Mouse (Mus musculus): ENCODE results near the gene Atp8b4. TPM values are rescaled to one million over a fixed set of nuclear protein-coding genes. Genes with fewer than 3 reads are reported as not detected.

The Atp8b4 gene
- polyA plus RNA-seq, 1 experiment from 2014 or later = 0.93 TPM

DNA sequence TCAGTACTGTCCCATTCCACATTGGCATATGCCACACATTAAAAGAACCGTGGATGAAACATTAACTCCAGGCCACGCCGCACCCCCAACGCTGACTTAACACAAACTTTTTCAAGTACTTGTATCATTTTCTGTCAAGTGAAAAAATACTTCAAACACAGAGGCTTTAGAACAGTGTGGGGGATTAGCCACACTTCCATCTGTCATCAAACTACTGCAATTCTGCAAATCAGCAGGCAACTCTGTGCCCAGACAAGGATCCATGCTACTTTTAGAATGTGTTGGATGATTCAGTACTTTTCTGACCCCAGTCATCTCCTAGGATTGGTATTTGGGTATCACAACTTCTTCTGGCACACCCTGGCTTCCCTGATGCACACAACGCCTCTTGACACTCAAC, 212.5 kb downstream of the Atp8b4 start:
- no peaks in the 10 kb centered on the region for H3K4me1 ChIP-seq
- H3K27me3 ChIP-seq = no peaks in the 10 kb centered on the region
- no peaks in the 10 kb centered on the region for H3K9me3 ChIP-seq

GRCm38 (mm10) chr2:126286420-126286819, 214.1 kb downstream of the Atp8b4 start:
- no peaks in the 10 kb centered on the region for H3K36me3 ChIP-seq (replicated peaks)
- H3K27ac ChIP-seq = no peak overlapping the region
- H3K4me2 ChIP-seq = no peak overlapping the region
- H3K9ac ChIP-seq = no peak overlapping the region
- ATAC-seq (ENCODE audit: low FRiP score) = no peak
- H3K4me1 ChIP-seq = no peaks in the 10 kb centered on the region
- WGBS = 83% methylated on average over 7 of the region's 7 CpGs
- H3K4me3 ChIP-seq (replicated peaks) = no peak overlapping the region
- H3K9me3 ChIP-seq = no peaks in the 10 kb centered on the region
- H3K27me3 ChIP-seq = no peaks in the 10 kb centered on the region

More for the DNA sequence above, 212.5 kb downstream of the Atp8b4 start:
- no peak overlapping the region for H3K4me3 ChIP-seq (replicated peaks)
- H3K4me2 ChIP-seq = no peak overlapping the region
- no peak for ATAC-seq (ENCODE audit: low FRiP score)
- no peak overlapping the region for H3K9ac ChIP-seq
- 93% methylated on average over 5 of the region's 5 CpGs for WGBS
- no peak overlapping the region for H3K27ac ChIP-seq
- H3K36me3 ChIP-seq (replicated peaks) = no peaks in the 10 kb centered on the region

- H3K27ac ChIP-seq = no peak overlapping the region
- ATAC-seq (ENCODE audit: low FRiP score) = no peak
- no peak overlapping the region for H3K9ac ChIP-seq
- no peaks in the 10 kb centered on the region for H3K27me3 ChIP-seq
- no peaks in the 10 kb centered on the region for H3K9me3 ChIP-seq
- H3K4me2 ChIP-seq = no peak overlapping the region
- H3K36me3 ChIP-seq (replicated peaks) = no peaks in the 10 kb centered on the region
- 85% methylated on average over 6 of the region's 6 CpGs for WGBS
- H3K4me3 ChIP-seq (replicated peaks) = no peak overlapping the region
- no peaks in the 10 kb centered on the region for H3K4me1 ChIP-seq
These were observed 216.4 kb downstream of the Atp8b4 start for GRCm38 (mm10) chr2:126284071-126284470.

- WGBS = 78% methylated on average over 3 of the region's 3 CpGs
- H3K4me1 ChIP-seq = no peaks in the 10 kb centered on the region
- no peak overlapping the region for H3K9ac ChIP-seq
- no peaks in the 10 kb centered on the region for H3K27me3 ChIP-seq
- H3K9me3 ChIP-seq = no peaks in the 10 kb centered on the region
- ATAC-seq (ENCODE audit: low FRiP score) = no peak
- H3K27ac ChIP-seq = no peak overlapping the region
- no peak overlapping the region for H3K4me3 ChIP-seq (replicated peaks)
- H3K4me2 ChIP-seq = no peak overlapping the region
- H3K36me3 ChIP-seq (replicated peaks) = no peaks in the 10 kb centered on the region
These were observed 217.4 kb downstream of the Atp8b4 start for GRCm38 (mm10) chr2:126283086-126283485.

DNA sequence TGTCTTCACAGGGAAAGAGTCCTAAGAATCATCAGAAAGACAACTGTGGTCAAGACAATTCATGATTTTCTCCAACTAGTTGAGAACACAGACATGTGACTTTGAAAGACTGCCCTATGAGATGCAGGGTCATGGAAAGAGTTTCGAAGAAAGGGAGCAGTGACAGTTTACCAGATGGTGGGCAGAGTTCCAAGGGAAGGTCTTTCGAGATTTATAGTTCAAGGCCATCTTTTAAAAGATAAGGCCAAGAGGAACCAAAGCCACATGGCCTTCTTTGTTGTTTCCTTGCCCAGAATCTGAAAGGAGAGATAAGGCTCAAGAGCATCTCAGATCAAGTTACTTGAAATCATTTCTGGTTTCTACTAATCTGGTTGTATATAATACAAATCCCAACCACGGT, 225.0 kb downstream of the Atp8b4 start:
- Histone ChIP-seq H3K27me3 (no peaks in the 10 kb centered on the region), H3K4me1 (no peaks in the 10 kb centered on the region), H3K9ac (no peak overlapping the region), H3K27ac (no peak overlapping the region), H3K36me3 (replicated peaks) (no peaks in the 10 kb centered on the region), H3K4me2 (no peak overlapping the region), H3K4me3 (replicated peaks) (no peak overlapping the region), H3K9me3 (no peaks in the 10 kb centered on the region)
- WGBS = 87% methylated on average over 3 of the region's 3 CpGs
- ATAC-seq (ENCODE audit: low FRiP score) = no peak

- no peak overlapping the region for H3K4me3 ChIP-seq (replicated peaks)
- no peak overlapping the region for H3K9ac ChIP-seq
- H3K4me1 ChIP-seq = no peaks in the 10 kb centered on the region
- no peak overlapping the region for H3K27ac ChIP-seq
- no peak for ATAC-seq (ENCODE audit: low FRiP score)
- H3K36me3 ChIP-seq (replicated peaks) = no peaks in the 10 kb centered on the region
- H3K27me3 ChIP-seq = no peaks in the 10 kb centered on the region
- 78% methylated on average over 3 of the region's 3 CpGs for WGBS
- no peaks in the 10 kb centered on the region for H3K9me3 ChIP-seq
- H3K4me2 ChIP-seq = no peak overlapping the region
These were observed 225.6 kb downstream of the Atp8b4 start for GRCm38 (mm10) chr2:126274826-126275405.

GRCm38 (mm10) chr2:126274311-126274710, 226.2 kb downstream of the Atp8b4 start:
- Histone ChIP-seq H3K9me3 (no peaks in the 10 kb centered on the region), H3K36me3 (replicated peaks) (no peaks in the 10 kb centered on the region), H3K9ac (no peak overlapping the region), H3K4me1 (no peaks in the 10 kb centered on the region), H3K27ac (no peak overlapping the region), H3K4me3 (replicated peaks) (no peak overlapping the region), H3K27me3 (no peaks in the 10 kb centered on the region), H3K4me2 (no peak overlapping the region)
- 83% methylated on average over 3 of the region's 3 CpGs for WGBS
- ATAC-seq (ENCODE audit: low FRiP score) = no peak

Other genes starting within 250 kb of the Atp8b4 start
- 5.2 and 8.8 TPM in 2 replicates for gene Slc27a2, start 51.7 kb upstream of the Atp8b4 start, polyA plus RNA-seq (2016; fragmentation: Nextera tagmentation; extraction: Ambion mirVana)
- gene Hdc, start 118.6 kb upstream of the Atp8b4 start, polyA plus RNA-seq (2016; fragmentation: Nextera tagmentation; extraction: Ambion mirVana) = 0.90 and 0.91 TPM in 2 replicates
- gene Gabpb1, start 175.7 kb upstream of the Atp8b4 start, polyA plus RNA-seq (2016; fragmentation: Nextera tagmentation; extraction: Ambion mirVana) = 75.5 and 85.3 TPM in 2 replicates
- gene Usp8, start 206.7 kb upstream of the Atp8b4 start, polyA plus RNA-seq (2016; fragmentation: Nextera tagmentation; extraction: Ambion mirVana) = 39.7 and 41.6 TPM in 2 replicates

All from forebrain, embryonic 12.5 days (tissue).